Mouse (Mus musculus) midbrain, embryonic 14.5 days (tissue): ENCODE results near the gene Cdhr4. TPM values are rescaled to one million over a fixed set of nuclear protein-coding genes. Genes with fewer than 3 reads are reported as not detected.
A peak's percentile ranks its signal among the peaks of the same experiment; 100 is the strongest.

ENCODE experiments used
- ATAC-seq: fragments of 200-750 bp; cut with Nextera tagmentation; 2 replicates; pipeline ENCODE4 v1.8.0; 2017; ENCODE audit warnings: moderate number of reproducible peaks, moderate library complexity; ENCODE audit not compliant: low FRiP score, low TSS enrichment
- DNase-seq: peaks from one replicate; pipeline ENCODE4 v3.0.0-alpha.2; 2015
- H3K27ac ChIP-seq: fragments of 300-500 bp; sonication (generic); replicated peaks from 2 replicates; pipeline ENCODE4 v1.5.1; 2014; ENCODE audit warnings: mild to moderate bottlenecking, low read depth, low read length, moderate library complexity
- H3K27me3 ChIP-seq: fragments of 300-500 bp; sonication (generic); 2 replicates; pipeline ENCODE4 v1.6.1; 2014; ENCODE audit warnings: low read length, control low read depth, mixed read lengths; ENCODE audit not compliant: control insufficient read depth, insufficient read depth
- H3K36me3 ChIP-seq: fragments of 300-500 bp; sonication (generic); 2 replicates; pipeline ENCODE4 v1.6.1; 2014; ENCODE audit warnings: low read length, control low read depth; ENCODE audit not compliant: control insufficient read depth, insufficient read depth
- H3K4me1 ChIP-seq: fragments of 300-500 bp; sonication (generic); 2 replicates; pipeline ENCODE4 v1.6.1; 2014; ENCODE audit warnings: mild to moderate bottlenecking, antibody characterized with exemption, low read length, control low read depth; ENCODE audit not compliant: control insufficient read depth, insufficient read depth
- H3K4me2 ChIP-seq: fragments of 300-500 bp; sonication (generic); 2 replicates; pipeline ENCODE4 v1.6.1; 2014; ENCODE audit warnings: mild to moderate bottlenecking, low read length, moderate library complexity
- H3K4me3 ChIP-seq: fragments of 300-500 bp; sonication (generic); replicated peaks from 2 replicates; pipeline ENCODE4 v1.5.1; 2014; ENCODE audit warnings: low read depth, low read length
- H3K9ac ChIP-seq: fragments of 300-500 bp; sonication (generic); replicated peaks from 2 replicates; pipeline ENCODE4 v1.6.1; 2014; ENCODE audit warnings: mild to moderate bottlenecking, low read length, moderate library complexity
- H3K9me3 ChIP-seq: fragments of 300-500 bp; sonication (generic); 2 replicates; pipeline ENCODE4 v1.6.1; 2016; ENCODE audit warnings: low read length, control low read depth, mixed read lengths; ENCODE audit not compliant: control insufficient read depth
- WGBS: fragments of 180-500 bp; shearing (Covaris S2); extraction: QIAGEN DNeasy Blood & Tissue Kit; methylation state at CpG from one replicate; pipeline ENCODE4 v1.1.7; 2014; 5-methylcytosine and 5-hydroxymethylcytosine counted together
- polyA plus RNA-seq: library from polyadenylated mRNA; unstranded; fragments of >200 nt; fragmentation: Nextera tagmentation; extraction: Ambion mirVana; gene quantifications from 2 replicates; pipeline ENCODE4 v1.2.1, GENCODE M21; 2014

Cdhr4 gene
- polyA plus RNA-seq, 1 experiment from 2014 or later: 1.2 TPM

DNA sequence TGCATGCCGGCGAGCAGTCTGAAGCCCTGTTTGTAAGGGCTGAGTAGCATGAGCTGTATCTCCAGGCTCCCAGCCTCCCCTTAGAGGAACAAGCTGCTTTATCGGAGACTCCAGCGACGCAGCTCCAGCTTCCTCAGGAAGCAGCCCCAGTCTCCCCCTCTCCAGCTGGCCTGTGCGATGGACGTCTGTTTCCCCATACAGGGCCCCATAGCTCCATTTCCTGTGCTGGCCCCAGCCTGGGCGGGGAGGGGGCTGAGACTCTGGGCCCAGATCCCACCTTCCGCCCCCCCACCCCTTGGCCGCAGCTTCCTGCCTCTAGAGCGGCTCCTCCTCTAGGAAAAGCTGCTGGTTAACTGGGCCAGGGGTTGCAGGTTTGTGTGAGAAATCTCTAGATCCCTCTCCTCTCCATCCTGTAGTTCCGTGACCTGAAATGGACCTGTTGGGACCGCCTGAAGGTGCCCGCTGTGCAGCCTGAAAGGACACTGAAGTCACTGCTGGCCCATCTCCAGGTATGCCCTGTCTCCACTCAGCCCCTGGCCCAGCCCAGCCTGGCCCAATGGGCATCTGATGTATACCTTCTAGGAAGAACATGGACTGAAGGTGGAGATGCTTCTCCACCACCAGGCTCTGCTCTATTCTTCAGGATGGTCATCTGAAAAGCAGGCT lies 9.5 kb upstream of the Cdhr4 start, which contains the start of gene Gm20661:
Gm20661 (plus strand) TSS at position 378 of the 666 bp plus-strand sequence.
- ATAC-seq: no peak
- H3K9me3 ChIP-seq: no peaks in the 10 kb centered on the region
- H3K4me1 ChIP-seq: 0 out of 2 replicates have a peak, but pooled peaks cover 8% of the 10 kb centered on the region
- peak within 1 kb of the TSS; percentile 75 for H3K4me2 ChIP-seq
- H3K27ac ChIP-seq: peak within 1 kb of the TSS; percentile 65
- WGBS: 59% methylated on average over 14 of the region's 14 CpGs
- DNase-seq: peak; percentile 47
- H3K36me3 ChIP-seq: no peaks in the 10 kb centered on the region
- H3K4me3 ChIP-seq: no peak within 1 kb of the TSS
- no peak within 1 kb of the TSS; the same call in 1 of the 2 replicates for H3K9ac ChIP-seq
- peaks cover 13% of the 10 kb centered on the region; the same call in 1 of the 2 replicates for H3K27me3 ChIP-seq

DNA sequence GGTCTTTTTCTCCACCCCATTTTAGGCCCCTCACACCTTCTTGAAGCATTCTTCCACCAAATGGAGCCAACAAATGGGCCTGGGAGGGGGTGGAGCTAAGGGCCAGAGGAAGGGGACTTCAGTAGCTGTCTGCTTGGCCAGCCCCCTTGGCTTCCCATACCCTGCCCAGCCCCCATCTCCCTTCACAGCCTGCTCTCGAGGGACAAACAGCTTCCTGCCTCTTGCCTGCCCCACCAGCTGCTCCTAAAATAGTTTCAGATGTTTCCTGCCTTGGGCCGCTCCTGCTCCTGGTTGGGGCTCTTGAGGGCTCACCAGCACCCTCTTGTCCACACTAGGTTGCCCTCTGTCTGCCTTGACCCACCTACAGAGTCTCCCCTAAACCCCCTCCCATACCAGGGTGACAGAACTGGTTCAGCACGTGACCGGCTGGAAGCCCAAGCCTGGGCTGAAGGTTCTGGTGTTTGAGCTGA lies 8.8 kb upstream of the Cdhr4 start:
- 52% methylated on average over 4 of the region's 4 CpGs for WGBS
- Histone ChIP-seq H3K9me3 (no peaks in the 10 kb centered on the region), H3K27ac (peak overlapping the region; percentile 65), H3K27me3 (peaks cover 13% of the 10 kb centered on the region; the same call in 1 of the 2 replicates), H3K4me1 (0 out of 2 replicates have a peak, but pooled peaks cover 8% of the 10 kb centered on the region), H3K36me3 (no peaks in the 10 kb centered on the region), H3K9ac (no peak overlapping the region; the same call in 1 of the 2 replicates), H3K4me2 (peak overlapping the region; percentile 75), H3K4me3 (no peak overlapping the region)
- peak; percentile 37 for DNase-seq
- no peak for ATAC-seq

GRCm38 (mm10) chr9:107984052-107984753 lies 8.1 kb upstream of the Cdhr4 start:
- H3K4me2 ChIP-seq: peak overlapping the region; percentile 75

DNA sequence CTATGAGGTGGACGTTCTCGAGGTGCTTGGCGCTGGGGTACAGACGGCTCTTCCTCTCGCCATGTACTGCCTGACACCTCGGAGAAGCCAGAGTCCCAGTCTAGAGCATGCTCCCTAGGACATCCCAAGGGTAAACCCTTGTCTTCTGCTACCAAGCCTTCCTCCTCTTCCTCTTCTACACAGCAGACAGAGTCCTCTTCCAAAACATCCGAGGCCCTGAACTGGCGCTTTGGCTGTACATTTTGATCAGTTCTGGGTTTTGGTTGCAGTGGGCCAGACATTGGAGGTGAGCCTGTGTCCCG lies 7.6 kb upstream of the Cdhr4 start:
- ATAC-seq (no peak), DNase-seq (no peak)
- H3K27ac ChIP-seq: no peak overlapping the region
- no peaks in the 10 kb centered on the region for H3K36me3 ChIP-seq
- H3K4me1 ChIP-seq: 0 out of 2 replicates have a peak, but pooled peaks cover 8% of the 10 kb centered on the region
- 79% methylated on average over 9 of the region's 9 CpGs for WGBS
- H3K4me3 ChIP-seq: peak overlapping the region; percentile 54
- 0 out of 2 replicates have a peak overlapping the region, but pooled peaks have one; percentile 62 for H3K9ac ChIP-seq
- H3K27me3 ChIP-seq: peaks cover 13% of the 10 kb centered on the region; the same call in 1 of the 2 replicates
- no peaks in the 10 kb centered on the region for H3K9me3 ChIP-seq
- peak overlapping the region; percentile 75 for H3K4me2 ChIP-seq

More at GRCm38 (mm10) chr9:107984052-107984753, 8.1 kb upstream of the Cdhr4 start:
- peaks cover 13% of the 10 kb centered on the region; the same call in 1 of the 2 replicates for H3K27me3 ChIP-seq
- DNase-seq (no peak), ATAC-seq (no peak)
- H3K27ac ChIP-seq: no peak overlapping the region
- H3K9ac ChIP-seq: no peak overlapping the region
- H3K9me3 ChIP-seq: no peaks in the 10 kb centered on the region
- 80% methylated on average over 19 of the region's 19 CpGs for WGBS
- no peaks in the 10 kb centered on the region for H3K36me3 ChIP-seq
- H3K4me1 ChIP-seq: 0 out of 2 replicates have a peak, but pooled peaks cover 8% of the 10 kb centered on the region
- H3K4me3 ChIP-seq: peak overlapping the region; percentile 54

DNA sequence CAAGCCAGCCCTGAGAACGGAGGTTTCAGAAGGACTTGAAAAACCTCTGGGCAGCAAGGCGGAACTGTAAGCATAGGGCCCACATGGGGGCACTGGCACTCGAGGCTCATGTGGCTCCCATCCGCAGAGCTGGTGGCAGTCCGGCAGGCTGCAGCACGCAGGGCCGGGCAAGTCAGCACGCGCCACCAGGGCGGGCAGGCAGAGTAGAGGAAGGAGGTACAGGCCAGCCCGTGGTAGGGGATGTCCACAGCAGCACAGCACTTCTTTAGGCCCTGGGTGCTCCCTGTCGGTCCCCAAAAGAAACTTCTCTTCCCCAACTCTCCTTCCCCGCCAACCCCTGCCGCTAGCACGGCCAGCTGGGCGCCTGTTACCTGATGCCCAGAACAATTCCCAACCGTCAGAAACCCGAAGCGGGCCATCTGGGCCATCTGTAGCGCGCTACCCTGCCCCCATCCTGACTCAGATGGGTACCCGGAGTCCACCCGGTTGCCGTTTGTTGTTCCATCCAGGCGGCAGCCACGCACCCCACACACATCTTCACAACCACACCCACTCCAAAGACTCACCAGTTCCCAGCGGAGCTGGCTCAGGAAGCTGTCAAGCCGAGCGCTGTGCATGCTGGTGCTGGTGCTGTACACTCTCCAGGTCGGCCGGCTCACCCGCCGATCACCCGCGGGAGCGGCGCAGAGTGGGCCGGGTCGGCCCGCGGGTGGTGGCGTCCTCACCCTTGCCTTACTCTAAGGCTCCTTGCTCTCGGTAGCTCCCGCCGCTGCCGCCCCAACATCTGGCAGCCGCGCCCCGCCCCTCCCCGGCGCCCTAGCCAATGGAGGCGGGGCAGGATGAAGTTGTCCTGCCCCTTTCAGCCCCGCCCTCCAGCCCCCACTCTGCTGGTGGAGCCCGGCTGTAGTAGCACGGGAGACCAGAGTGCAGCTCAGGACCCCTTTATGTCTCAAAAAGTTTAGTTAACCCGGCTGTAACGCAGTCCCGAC lies 6.9 kb upstream of the Cdhr4 start, which contains the start of gene Inka1:
Inka1 (minus strand) TSS at position 749 of the 989 bp plus-strand sequence.
- DNase-seq (peak; percentile 85), ATAC-seq (peak; percentile 84)
- peak within 1 kb of the TSS; percentile 75 for H3K4me2 ChIP-seq
- H3K4me1 ChIP-seq: 0 out of 2 replicates have a peak, but pooled peaks cover 8% of the 10 kb centered on the region
- under 1% methylated on average over 58 of the region's 58 CpGs for WGBS
- peak within 1 kb of the TSS; percentile 54 for H3K4me3 ChIP-seq
- H3K36me3 ChIP-seq: no peaks in the 10 kb centered on the region
- H3K27ac ChIP-seq: no peak within 1 kb of the TSS
- H3K9ac ChIP-seq: peak within 1 kb of the TSS; percentile 62
- H3K9me3 ChIP-seq: no peaks in the 10 kb centered on the region
- peaks cover 13% of the 10 kb centered on the region; the same call in 1 of the 2 replicates for H3K27me3 ChIP-seq

- Histone ChIP-seq H3K9ac (no peak overlapping the region), H3K4me3 (no peak overlapping the region), H3K27me3 (peaks cover 13% of the 10 kb centered on the region; the same call in 1 of the 2 replicates), H3K36me3 (no peaks in the 10 kb centered on the region), H3K27ac (no peak overlapping the region), H3K4me1 (0 out of 2 replicates have a peak, but pooled peaks cover 8% of the 10 kb centered on the region), H3K4me2 (peak overlapping the region; percentile 75), H3K9me3 (no peaks in the 10 kb centered on the region)
- 4% methylated on average over 18 of the region's 18 CpGs for WGBS
- ATAC-seq (peak; percentile 52; the same call in 1 of the 2 replicates), DNase-seq (peak; percentile 88)
Measured at GRCm38 (mm10) chr9:107986376-107986775, 5.9 kb upstream of the Cdhr4 start.

DNA sequence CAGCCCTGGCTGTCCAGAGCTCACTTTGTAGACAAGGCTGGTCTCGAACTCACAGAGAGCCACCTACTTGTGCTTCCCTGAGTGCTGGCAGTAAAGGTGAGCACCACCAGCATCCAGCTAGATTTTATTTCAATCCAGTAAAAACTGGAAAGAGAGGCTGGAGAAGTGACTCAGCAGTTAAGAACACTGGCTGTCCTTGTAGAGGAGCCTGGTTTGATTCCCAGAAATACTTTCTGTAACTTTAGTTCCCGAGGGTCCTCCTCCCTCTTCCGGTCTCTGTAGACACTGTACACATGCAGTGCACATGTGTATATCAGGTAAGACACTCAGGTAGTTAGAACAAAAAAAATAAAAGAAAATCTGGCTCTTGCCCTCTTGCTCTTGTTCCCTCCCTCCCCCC lies 4.3 kb upstream of the Cdhr4 start:
- ATAC-seq (no peak), DNase-seq (no peak)
- Histone ChIP-seq H3K9me3 (no peaks in the 10 kb centered on the region), H3K9ac (no peak overlapping the region), H3K27ac (no peak overlapping the region), H3K4me1 (0 out of 2 replicates have a peak, but pooled peaks cover 8% of the 10 kb centered on the region), H3K36me3 (no peaks in the 10 kb centered on the region), H3K27me3 (peaks cover 13% of the 10 kb centered on the region; the same call in 1 of the 2 replicates), H3K4me2 (no peak overlapping the region), H3K4me3 (no peak overlapping the region)
- WGBS: 85% methylated on average over 3 of the region's 3 CpGs

DNA sequence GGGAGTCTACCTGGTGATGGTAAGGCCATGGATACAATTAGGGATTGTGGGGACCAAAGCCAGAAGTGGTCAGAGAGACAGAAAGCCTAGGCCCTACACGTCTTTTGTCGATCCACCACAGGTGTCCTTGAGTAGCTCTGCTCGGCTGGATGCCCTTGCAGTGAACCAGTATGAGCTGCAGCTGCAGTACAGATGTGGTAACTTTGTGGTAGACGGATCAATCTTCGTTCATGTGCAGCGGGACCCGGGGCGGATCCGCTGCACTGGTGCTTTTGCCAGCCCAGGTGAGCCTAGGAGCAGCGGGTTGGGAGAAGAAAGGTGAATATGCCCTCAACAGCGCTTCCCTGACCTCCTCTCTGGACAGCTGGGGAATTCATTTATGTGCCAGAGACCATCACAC lies 716 bp downstream of the Cdhr4 start:
- Histone ChIP-seq H3K9ac (no peak overlapping the region), H3K27me3 (no peaks in the 10 kb centered on the region)
- WGBS: 84% methylated on average over 11 of the region's 11 CpGs

More for the DNA sequence above, 716 bp downstream of the Cdhr4 start:
- H3K4me3 ChIP-seq: no peak overlapping the region
- H3K27ac ChIP-seq: no peak overlapping the region
- H3K9me3 ChIP-seq: no peaks in the 10 kb centered on the region
- ATAC-seq (no peak), DNase-seq (no peak)
- H3K36me3 ChIP-seq: no peaks in the 10 kb centered on the region
- no peaks in the 10 kb centered on the region for H3K4me1 ChIP-seq
- no peak overlapping the region for H3K4me2 ChIP-seq
